Mouse (Mus musculus) urinary bladder, adult 18-20 months (tissue): ENCODE results near the gene Cox15.

Source experiments
- DNase-seq, 2 experiments: peaks; one replicate each; pipeline ENCODE4 v3.0.0; 2022; ENCODE audit warnings: low spot score in 2 of 2, mixed read lengths in 2 of 2

Gene Cox15

GRCm38 (mm10) chr19:43761543-43762256 lies 8.9 kb upstream of the Cox15 start:
- no peak for DNase-seq

- DNase-seq, result peak in 1 of 2 experiments; percentile 57
Measured at GRCm38 (mm10) chr19:43760504-43760903, 7.7 kb upstream of the Cox15 start.

- DNase-seq, result no peak
Measured at GRCm38 (mm10) chr19:43754872-43755271, 2.1 kb upstream of the Cox15 start.

- DNase-seq, result no peak
Measured at GRCm38 (mm10) chr19:43754237-43754636, 1.4 kb upstream of the Cox15 start.

GRCm38 (mm10) chr19:43753226-43753835 lies 531 bp upstream of the Cox15 start:
- peak; percentile 80 to 84 for DNase-seq

DNA sequence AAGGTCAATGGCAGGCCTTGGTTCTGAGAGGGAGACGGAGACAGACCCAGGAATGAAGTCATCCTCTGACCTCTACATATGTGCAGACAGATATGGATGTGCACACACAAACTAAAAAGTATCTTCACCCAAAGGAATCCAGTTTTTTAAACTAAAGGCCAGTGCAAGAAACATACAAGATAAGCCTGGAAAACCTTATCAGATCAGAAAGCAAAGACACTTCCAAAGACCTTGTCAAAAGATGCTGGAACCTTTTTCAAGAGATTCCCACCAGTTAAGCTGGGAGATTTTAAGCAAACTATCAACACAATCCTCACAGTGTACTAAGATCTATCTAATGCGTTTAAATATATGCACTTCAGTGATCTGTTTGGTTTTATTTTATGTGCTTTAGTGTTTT lies 2.8 kb downstream of the Cox15 start:
- no peak for DNase-seq

DNA sequence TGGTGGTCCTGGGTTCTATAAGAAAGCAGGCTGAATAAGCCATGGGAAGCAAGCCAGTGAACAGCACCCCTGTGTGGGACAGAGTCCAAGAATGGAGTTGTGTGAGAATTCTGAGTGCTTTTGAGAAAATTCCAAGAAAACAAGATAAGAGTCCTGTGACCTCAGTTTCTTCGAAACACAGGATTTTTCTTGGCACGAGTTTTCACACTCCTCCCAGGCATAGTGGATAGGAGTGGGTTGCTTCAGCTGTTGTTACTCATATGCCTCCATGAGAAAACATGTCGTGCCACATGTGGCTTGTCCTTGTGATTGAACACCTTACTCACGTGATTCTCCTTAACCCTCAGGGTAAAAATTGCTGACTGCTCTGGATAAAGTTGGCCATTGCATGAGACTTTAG lies 4.9 kb downstream of the Cox15 start:
- DNase-seq, result no peak

DNA sequence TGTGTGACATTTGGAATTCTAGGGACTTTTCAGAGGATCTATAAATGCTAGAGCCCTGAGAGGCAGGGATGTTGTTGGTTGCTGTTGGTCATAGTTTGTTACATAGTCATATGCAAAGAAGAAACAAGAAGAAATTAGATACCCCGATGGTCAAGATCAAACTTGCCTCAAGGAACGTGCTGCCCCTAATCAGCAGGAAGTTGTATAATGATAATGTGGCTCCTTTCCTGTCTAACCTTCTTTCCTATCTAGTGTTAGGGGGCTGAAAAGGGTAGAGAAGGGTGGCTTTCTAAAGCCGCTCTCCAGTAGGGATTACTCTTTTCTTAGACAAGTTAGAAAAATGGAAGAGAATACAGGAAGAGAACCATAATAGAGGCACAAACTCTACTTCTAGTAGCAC lies 7.1 kb downstream of the Cox15 start:
- DNase-seq, result no peak

DNA sequence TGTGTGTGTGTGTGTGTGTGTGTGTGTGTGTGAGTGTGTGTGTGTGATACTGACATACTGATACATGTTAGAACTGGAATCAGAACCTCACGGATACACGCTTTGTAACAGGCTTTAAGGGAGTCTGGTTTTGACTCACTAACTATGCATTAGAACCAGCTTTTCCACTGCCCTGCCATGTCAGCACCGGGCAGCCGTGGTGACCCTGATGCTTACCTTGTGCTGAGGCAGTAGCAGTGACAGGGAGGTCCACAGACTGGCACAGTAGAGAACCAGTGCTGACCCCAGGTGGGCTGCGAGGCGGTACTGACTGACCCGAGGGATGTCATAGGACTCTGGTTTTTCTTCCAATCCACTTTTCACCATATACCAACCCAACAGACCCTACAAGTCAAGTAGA lies 9.4 kb downstream of the Cox15 start:
- no peak for DNase-seq

DNA sequence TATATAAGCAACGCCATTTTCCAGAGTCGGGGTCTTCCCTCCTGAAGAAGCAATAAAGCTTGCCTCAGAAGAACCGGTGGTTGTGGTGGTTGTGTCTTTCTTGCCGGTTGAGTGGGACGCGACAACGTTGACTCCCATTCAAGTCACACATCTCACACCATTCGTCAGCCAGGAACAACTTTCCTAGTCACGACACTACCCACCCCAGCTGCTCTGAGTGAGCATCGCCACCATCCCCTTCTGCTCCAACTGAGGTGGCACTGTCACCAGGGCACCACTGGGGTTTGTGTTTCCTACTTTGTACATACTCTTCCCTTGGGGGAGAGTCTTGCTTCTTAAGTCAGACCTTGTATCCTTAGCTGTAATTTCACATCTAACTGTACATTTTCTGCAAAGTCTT lies 14.4 kb downstream of the Cox15 start:
- DNase-seq, result no peak

DNA sequence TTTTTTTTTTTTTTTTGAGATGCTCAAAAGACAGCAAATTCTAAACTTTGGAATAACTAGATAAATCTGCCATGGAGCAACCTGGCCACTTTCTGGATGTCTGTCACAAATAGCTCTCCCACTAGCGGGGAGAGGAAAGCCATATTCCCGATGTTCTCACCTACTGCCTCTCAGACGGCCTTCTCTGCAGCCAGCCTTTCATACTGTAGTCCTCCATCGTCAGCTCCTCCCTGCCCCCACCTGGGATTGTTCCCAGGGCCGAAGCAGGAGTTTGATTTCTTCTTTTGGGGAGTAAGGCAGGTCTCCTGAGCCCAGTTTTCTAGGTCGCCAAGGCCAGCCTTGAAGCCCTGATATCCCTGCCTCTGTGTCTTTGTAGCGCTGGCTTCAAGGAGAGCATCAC lies 21.6 kb downstream of the Cox15 start:
- DNase-seq, result no peak

- DNase-seq, result no peak
Measured at GRCm38 (mm10) chr19:43730037-43730428, 22.8 kb downstream of the Cox15 start.

DNA sequence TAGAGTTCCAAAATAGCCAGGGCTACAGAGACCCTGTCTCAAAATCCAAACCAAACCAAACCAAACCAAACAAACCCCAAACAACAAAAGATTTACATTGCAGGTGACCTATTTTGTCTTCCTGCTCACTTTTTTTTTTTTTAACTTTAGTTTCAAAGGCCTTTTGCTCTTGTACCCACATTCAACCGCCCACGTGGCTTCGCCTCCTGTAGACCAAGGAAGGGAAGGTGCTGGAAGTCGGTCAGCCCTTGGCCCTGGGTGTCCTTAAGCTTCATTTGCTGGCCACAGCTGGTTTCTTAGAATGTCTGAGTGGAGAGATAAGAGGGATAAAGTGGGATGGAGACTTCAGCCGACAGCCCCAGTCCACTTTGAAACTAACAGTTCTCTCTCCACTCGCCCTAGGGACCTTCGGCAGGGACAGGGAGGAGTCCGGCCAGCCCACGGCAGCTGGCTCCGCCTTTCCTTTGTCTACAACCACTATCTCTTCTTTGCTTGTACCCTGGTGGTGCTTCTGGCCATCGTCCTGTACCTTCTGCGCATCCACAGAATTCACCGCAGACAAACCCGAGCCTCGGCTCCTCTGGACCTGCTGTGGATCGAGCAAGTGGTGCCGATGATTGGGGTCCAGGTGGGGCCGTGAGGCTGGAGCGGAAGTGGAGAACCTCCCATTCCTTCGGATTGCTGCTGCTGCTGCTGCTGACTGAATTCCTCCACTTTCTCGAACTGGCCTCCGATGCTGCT lies 23.3 kb downstream of the Cox15 start:
- no peak for DNase-seq

DNA sequence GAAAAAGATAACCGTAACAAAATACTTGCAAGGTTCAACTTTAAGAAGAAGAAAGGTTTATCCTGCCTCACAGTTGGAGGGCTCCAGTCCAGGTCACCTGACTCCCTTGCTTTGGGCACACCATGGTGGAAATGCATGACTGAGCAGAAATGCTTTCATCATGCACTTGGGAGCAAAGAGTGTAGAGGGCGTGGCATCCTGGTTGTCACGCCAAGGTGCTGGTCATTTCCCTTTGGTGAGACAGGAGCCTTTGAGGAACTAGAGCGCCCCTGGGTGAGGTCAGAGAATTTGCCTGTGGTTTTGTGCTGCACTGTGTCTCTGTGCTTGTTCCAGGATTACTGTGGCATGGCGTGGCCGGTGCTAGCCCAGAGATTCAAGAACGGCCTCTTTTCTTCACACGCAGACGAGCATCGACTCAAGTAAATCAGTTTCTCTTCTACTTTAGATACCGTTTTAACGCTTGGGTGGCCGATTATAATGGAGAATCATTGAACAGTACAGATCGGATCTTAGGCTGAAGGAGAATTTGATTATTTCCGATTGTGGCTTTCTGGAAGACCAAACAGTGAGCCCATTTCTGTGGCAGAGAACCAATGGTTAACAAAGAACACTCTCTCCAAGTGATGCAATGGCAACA lies 26.2 kb downstream of the Cox15 start:
- no peak for DNase-seq

- no peak for DNase-seq
Measured at GRCm38 (mm10) chr19:43724821-43725220, 28.0 kb downstream of the Cox15 start.

DNA sequence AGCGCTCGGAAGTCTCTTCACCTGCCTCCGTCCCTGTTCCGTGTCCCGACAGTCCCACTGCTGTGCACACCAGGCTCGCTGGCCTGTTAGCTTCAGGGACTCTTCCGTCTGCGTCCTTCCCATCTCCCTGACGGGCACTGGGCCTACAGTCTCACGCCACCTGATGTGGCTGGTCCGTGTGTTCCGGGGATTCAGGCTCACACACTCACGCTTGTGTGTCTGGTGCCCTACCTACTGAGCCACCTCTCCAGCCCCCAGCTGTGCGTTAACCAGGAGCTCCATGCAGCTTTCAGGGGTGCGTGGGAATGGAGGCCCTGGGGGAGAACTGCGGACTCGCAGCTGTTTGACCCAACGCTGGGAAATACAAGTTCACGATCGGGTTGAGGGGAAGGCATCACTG lies 28.6 kb downstream of the Cox15 start:
- no peak for DNase-seq

GRCm38 (mm10) chr19:43723501-43723900 lies 29.3 kb downstream of the Cox15 start:
- DNase-seq, result no peak

GRCm38 (mm10) chr19:43722891-43723290 lies 29.9 kb downstream of the Cox15 start:
- DNase-seq, result no peak

DNA sequence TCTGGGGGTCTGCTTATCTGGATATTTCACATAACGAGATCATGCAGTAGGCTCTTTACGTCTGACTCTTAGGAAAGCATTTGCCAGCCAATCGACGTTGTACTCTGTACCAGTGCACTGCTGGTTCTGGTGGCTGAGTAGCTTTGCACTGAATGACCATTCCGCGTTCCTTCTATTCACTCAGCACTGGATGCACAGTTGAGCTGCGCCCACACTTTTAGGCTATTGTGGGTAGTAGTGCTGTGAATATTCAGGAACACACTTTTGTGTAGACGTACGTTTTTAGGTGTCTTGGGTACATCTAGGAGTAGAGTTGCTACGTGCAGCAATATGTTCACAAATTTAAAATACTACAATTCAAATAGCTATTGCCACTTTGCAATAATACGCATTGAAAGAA lies 32.7 kb downstream of the Cox15 start:
- no peak for DNase-seq

DNA sequence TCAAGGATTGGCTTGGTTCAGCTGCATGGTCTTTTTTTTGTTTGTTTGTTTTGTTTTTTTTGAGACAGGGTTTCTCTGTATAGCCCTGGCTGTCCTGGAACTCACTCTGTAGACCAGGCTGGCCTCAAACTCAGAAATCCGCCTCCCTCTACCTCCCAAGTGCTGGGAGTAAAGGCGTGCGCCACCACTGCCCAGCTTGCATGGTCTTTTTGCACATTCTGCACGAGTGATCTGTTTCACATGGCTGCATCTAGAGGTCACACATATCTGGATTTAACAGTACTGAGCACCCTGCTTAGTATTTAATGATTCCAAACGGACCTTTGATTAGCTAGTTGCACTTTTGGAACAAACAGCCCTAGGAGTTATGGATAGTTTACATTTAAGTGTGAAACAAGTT lies 40.8 kb downstream of the Cox15 start:
- DNase-seq, result no peak

- DNase-seq, result no peak
Measured at GRCm38 (mm10) chr19:43711159-43711916, 41.5 kb downstream of the Cox15 start.

DNA sequence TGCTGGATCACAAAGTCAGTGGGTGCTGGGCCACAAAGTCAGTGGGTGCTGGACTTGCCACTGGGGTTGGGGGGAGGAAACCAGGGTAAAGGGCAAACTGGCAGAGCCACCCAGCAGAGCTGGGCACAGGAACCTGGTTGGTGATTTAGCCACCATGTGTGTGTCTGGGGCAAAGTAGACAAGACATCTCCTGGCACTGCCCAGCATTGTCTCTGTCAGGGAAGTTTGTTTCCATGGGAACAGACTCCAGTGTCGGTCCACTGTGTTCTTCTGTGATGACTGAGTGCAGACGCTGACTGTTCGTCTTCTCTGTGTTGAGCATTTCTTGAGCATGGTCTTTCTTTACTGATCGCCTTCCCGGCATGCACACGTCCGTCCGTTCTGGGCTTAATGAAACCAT lies 43.5 kb downstream of the Cox15 start:
- no peak for DNase-seq
